Mouse (Mus musculus) MEL (cell line): ENCODE measurements around the gene Traf3. TPM values are rescaled to one million over a fixed set of nuclear protein-coding genes. Genes with fewer than 3 reads are reported as not detected.

Experiments
- DNase-seq: peaks from one replicate; pipeline ENCODE4 v3.0.0; 2011; ENCODE audit warnings: low read depth, low spot score
- H3K27ac ChIP-seq: 2 replicates; pipeline ENCODE4 v1.5.1; 2012; ENCODE audit warnings: low read depth, mild to moderate bottlenecking, control low read depth, low read length, moderate library complexity; ENCODE audit not compliant: control insufficient read depth
- H3K27me3 ChIP-seq, 2 experiments: fragments of 150-350 bp in 1 of 2; sonication (generic) in 1 of 2; 2 replicates each; pipeline ENCODE4 v1.6.1; 2012; ENCODE audit warnings: low read length in 2 of 2, mild to moderate bottlenecking in 2 of 2, improper control_type of control experiment in 1 of 2, moderate library complexity in 1 of 2; ENCODE audit not compliant: insufficient read depth in 2 of 2, control insufficient read depth in 1 of 2
- H3K36me3 ChIP-seq, 2 experiments: 2 replicates each; pipeline ENCODE4 v1.6.1; 2012 to 2014; ENCODE audit warnings: low read length in 2 of 2, improper control_type of control experiment in 1 of 2, inconsistent platforms in 1 of 2, mild to moderate bottlenecking in 1 of 2; ENCODE audit not compliant: insufficient read depth in 2 of 2, control insufficient read depth in 1 of 2
- H3K4me1 ChIP-seq, 2 experiments: fragments of 150-350 bp in 1 of 2; sonication (generic) in 1 of 2; 2 replicates each; pipeline ENCODE4 v1.6.1; 2012; ENCODE audit warnings: low read length in 2 of 2, improper control_type of control experiment in 1 of 2, mild to moderate bottlenecking in 1 of 2; ENCODE audit not compliant: insufficient read depth in 2 of 2, control insufficient read depth in 1 of 2
- H3K4me3 ChIP-seq, 2 experiments: fragments of 150-350 bp in 1 of 2; sonication (generic) in 1 of 2; 2 replicates each; pipeline ENCODE4 v1.5.1; 2012; ENCODE audit warnings: low read depth in 2 of 2, low read length in 2 of 2, mild to moderate bottlenecking in 2 of 2, moderate library complexity in 2 of 2, control low read depth in 1 of 2, improper control_type of control experiment in 1 of 2; ENCODE audit not compliant: control insufficient read depth in 1 of 2, insufficient read depth in 1 of 2
- H3K79me2 ChIP-seq: 2 replicates; pipeline ENCODE4 v1.6.1; 2012; ENCODE audit warnings: mild to moderate bottlenecking, low read length, moderate library complexity; ENCODE audit not compliant: control insufficient read depth, poor library complexity, insufficient read depth
- H3K9ac ChIP-seq: 2 replicates; pipeline ENCODE4 v1.6.1; 2012; ENCODE audit warnings: low read depth, mild to moderate bottlenecking, control low read depth, low read length, moderate library complexity; ENCODE audit not compliant: control insufficient read depth, poor library complexity, severe bottlenecking
- H3K9me3 ChIP-seq: fragments of 150-350 bp; sonication (generic); replicated peaks from 2 replicates; pipeline ENCODE4 v1.6.1; 2012; ENCODE audit warnings: mild to moderate bottlenecking, low read length, improper control_type of control experiment, moderate library complexity; ENCODE audit not compliant: insufficient read depth
- BHLHE40 ChIP-seq: IDR thresholded peaks from 2 replicates; pipeline ENCODE4 v1.6.1; 2012; ENCODE audit warnings: low read depth, mild to moderate bottlenecking, inconsistent platforms, low read length, improper control_type of control experiment, borderline replicate concordance
- CHD1 ChIP-seq: IDR thresholded peaks from 2 replicates; pipeline ENCODE4 v1.6.1; 2012; ENCODE audit warnings: low read depth, mild to moderate bottlenecking, inconsistent platforms, low read length, improper control_type of control experiment
- CHD2 ChIP-seq: IDR thresholded peaks from 2 replicates; pipeline ENCODE4 v1.6.1; 2011; ENCODE audit warnings: low read length, improper control_type of control experiment
- CTCF ChIP-seq, 3 experiments: IDR thresholded peaks in 2 of 3; conservative IDR thresholded peaks in 1 of 3; 2 replicates each; pipeline ENCODE4 v1.5.1; 2011 to 2012; ENCODE audit warnings: low read length in 3 of 3, low read depth in 2 of 3, mild to moderate bottlenecking in 2 of 3, improper control_type of control experiment in 1 of 3, inconsistent platforms in 1 of 3, mixed read lengths in 1 of 3, moderate library complexity in 1 of 3; ENCODE audit not compliant: control insufficient read depth in 1 of 3, insufficient read depth in 1 of 3, poor library complexity in 1 of 3, severe bottlenecking in 1 of 3
- ELF1 ChIP-seq: IDR thresholded peaks from 2 replicates; pipeline ENCODE4 v1.6.1; 2014; ENCODE audit warnings: low read depth, mild to moderate bottlenecking, inconsistent platforms, low read length, improper control_type of control experiment, moderate library complexity
- EP300 ChIP-seq, 2 experiments: IDR thresholded peaks; 2 replicates each; pipeline ENCODE4 v1.6.1; 2011; ENCODE audit warnings: improper control_type of control experiment in 2 of 2, low read length in 2 of 2, low read depth in 1 of 2, mild to moderate bottlenecking in 1 of 2
- GABPA ChIP-seq: IDR thresholded peaks from 2 replicates; pipeline ENCODE4 v1.6.1; 2012; ENCODE audit warnings: low read depth, mild to moderate bottlenecking, inconsistent platforms, low read length, improper control_type of control experiment, moderate library complexity
- GATA1 ChIP-seq: IDR thresholded peaks from 2 replicates; pipeline ENCODE4 v1.6.1; 2011; ENCODE audit warnings: low read depth, low read length, improper control_type of control experiment
- JUND ChIP-seq: IDR thresholded peaks from 2 replicates; pipeline ENCODE4 v1.6.1; 2011; ENCODE audit warnings: low read depth, mild to moderate bottlenecking, improper control_type of control experiment, low read length
- MAFK ChIP-seq: IDR thresholded peaks from 2 replicates; pipeline ENCODE4 v1.6.1; 2011; ENCODE audit warnings: low read depth, mild to moderate bottlenecking, low read length, improper control_type of control experiment, borderline replicate concordance
- MAZ ChIP-seq: IDR thresholded peaks from 2 replicates; pipeline ENCODE4 v1.6.1; 2012; ENCODE audit warnings: low read depth, mild to moderate bottlenecking, inconsistent platforms, low read length, improper control_type of control experiment
- MEF2A ChIP-seq: IDR thresholded peaks from 2 replicates; pipeline ENCODE4 v1.6.1; 2014; ENCODE audit warnings: low read depth, mild to moderate bottlenecking, inconsistent platforms, low read length, improper control_type of control experiment; ENCODE audit not compliant: poor library complexity, insufficient replicate concordance, severe bottlenecking; ENCODE audit errors: extremely low read depth
- POLR2AphosphoS2 ChIP-seq: IDR thresholded peaks from 2 replicates; pipeline ENCODE4 v1.6.1; 2011; ENCODE audit warnings: low read length, improper control_type of control experiment
- POLR2AphosphoS5 ChIP-seq: IDR thresholded peaks from 2 replicates; pipeline ENCODE4 v1.6.1; 2012; ENCODE audit warnings: low read depth, borderline replicate concordance, mild to moderate bottlenecking, inconsistent platforms, low read length, moderate library complexity, mixed read lengths
- RAD21 ChIP-seq: IDR thresholded peaks from 2 replicates; pipeline ENCODE4 v1.6.1; 2011; ENCODE audit warnings: mild to moderate bottlenecking, low read depth, low read length, improper control_type of control experiment
- TBP ChIP-seq: IDR thresholded peaks from 2 replicates; pipeline ENCODE4 v1.8.0; 2011; ENCODE audit warnings: low read depth, low read length, improper control_type of control experiment
- UBTF ChIP-seq: IDR thresholded peaks from 2 replicates; pipeline ENCODE4 v1.6.1; 2012; ENCODE audit warnings: low read depth, mild to moderate bottlenecking, inconsistent platforms, low read length, improper control_type of control experiment, moderate library complexity, borderline replicate concordance; ENCODE audit not compliant: insufficient read depth
- USF1 ChIP-seq: IDR thresholded peaks from 2 replicates; pipeline ENCODE4 v1.6.1; 2014; ENCODE audit warnings: low read depth, mild to moderate bottlenecking, inconsistent platforms, low read length, improper control_type of control experiment, moderate library complexity
- USF2 ChIP-seq, 2 experiments: IDR thresholded peaks; 2 replicates each; pipeline ENCODE4 v1.6.1; 2011 to 2012; ENCODE audit warnings: improper control_type of control experiment in 2 of 2, low read length in 2 of 2, borderline replicate concordance in 1 of 2, inconsistent platforms in 1 of 2, low read depth in 1 of 2, mild to moderate bottlenecking in 1 of 2; ENCODE audit not compliant: insufficient read depth in 1 of 2
- ZC3H11A ChIP-seq: IDR thresholded peaks from 2 replicates; pipeline ENCODE4 v1.6.1; 2012; ENCODE audit warnings: low read depth, mild to moderate bottlenecking, inconsistent platforms, low read length, improper control_type of control experiment
- ZKSCAN1 ChIP-seq: IDR thresholded peaks from 2 replicates; pipeline ENCODE4 v1.6.1; 2012; ENCODE audit warnings: low read depth, mild to moderate bottlenecking, inconsistent platforms, low read length, improper control_type of control experiment, moderate library complexity
- ZNF384 ChIP-seq: IDR thresholded peaks from 2 replicates; pipeline ENCODE4 v1.6.1; 2012; ENCODE audit warnings: low read depth, mild to moderate bottlenecking, inconsistent platforms, low read length, improper control_type of control experiment
- polyA plus RNA-seq, 2 experiments: library from polyadenylated mRNA; stranded (reverse) in 1 of 2; unstranded in 1 of 2; fragments of >175 nt in 1 of 2; fragments of >200 nt in 1 of 2; gene quantifications; 2 replicates each; pipeline versions ENCODE4 v1.2.1 to v1.2.4; 2012; ENCODE audit warnings: low replicate concordance in 2 of 2, low read depth in 1 of 2; ENCODE audit not compliant: insufficient read length in 2 of 2, insufficient read depth in 1 of 2, missing spikeins in 1 of 2
- total RNA-seq: library from RNA; depleted of rRNA; stranded (reverse); fragments of 300-350 nt; gene quantifications from 2 replicates; pipeline ENCODE4 v1.2.3, GENCODE M21; 2012

Gene Traf3
- total and polyA plus RNA-seq, 3 experiments: 21.1 to 40.7 TPM; not detected in 1

DNA sequence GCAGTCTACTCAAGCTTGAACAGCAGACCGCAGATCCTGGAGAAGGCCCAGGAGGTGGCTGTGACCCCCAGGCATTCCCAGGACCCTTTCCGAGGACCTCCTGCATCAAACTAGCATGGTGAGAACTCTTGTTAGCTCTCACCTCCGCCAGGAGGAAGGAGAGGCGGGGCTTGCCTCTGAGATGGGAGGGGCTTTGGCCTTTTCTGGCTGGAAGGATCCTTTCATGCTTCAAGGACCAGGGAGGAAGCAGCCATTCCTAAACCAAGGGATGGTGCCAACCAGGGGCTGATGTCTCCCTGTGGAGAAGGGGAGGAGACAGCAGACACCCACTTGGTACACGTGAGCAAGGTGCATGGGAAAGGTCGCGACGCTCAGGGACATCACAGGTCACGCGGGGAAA lies 118.4 kb downstream of the Traf3 start:
- no peak overlapping the region for H3K9ac ChIP-seq
- no peaks in the 10 kb centered on the region; a peak in 1 of 4 replicates for H3K27me3 ChIP-seq
- no peaks in the 10 kb centered on the region for H3K36me3 ChIP-seq
- TF ChIP-seq GABPA (no peak), USF1 (no peak), ELF1 (no peak), ZC3H11A (no peak), UBTF (no peak), BHLHE40 (no peak), ZKSCAN1 (no peak), TBP (no peak), CHD2 (no peak), ZNF384 (no peak), MAFK (no peak), POLR2AphosphoS5 (no peak), RAD21 (no peak), USF2 (IDR thresholded peaks at IDR 0.05; ENCODE audit: borderline replicate concordance in 1 of 2, insufficient read depth in 1 of 2, low read depth in 1 of 2, low read length in 2 of 2) (no peak), GATA1 (no peak), MEF2A (no peak), CHD1 (no peak)
- no peak overlapping the region for H3K4me3 ChIP-seq
- no peaks in the 10 kb centered on the region for H3K4me1 ChIP-seq
- H3K79me2 ChIP-seq: no peaks in the 10 kb centered on the region
- H3K27ac ChIP-seq: no peak overlapping the region
- no peaks in the 10 kb centered on the region for H3K9me3 ChIP-seq
- no peak for DNase-seq

DNA sequence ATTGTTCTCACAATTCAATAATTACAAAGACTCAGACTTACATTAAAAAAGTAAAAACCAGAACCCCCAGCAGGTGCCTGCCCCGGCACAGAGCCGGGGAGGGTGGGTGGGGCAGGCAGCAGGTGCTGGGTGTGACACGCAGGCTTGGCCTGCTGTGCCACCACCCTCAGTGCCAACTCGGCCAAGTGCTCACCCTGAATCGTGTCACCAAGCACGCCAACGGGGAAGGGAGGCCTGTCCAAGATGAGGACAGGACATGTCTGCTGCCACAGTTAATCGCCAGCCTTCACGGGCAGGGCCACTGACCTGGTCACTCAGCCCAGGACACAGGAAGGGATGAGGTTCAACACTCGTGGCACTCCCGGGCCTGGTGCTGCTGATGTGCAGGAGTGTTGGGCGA lies 126.9 kb downstream of the Traf3 start:
- Histone ChIP-seq H3K4me1 (no peaks in the 10 kb centered on the region), H3K9me3 (no peaks in the 10 kb centered on the region), H3K9ac (no peak overlapping the region), H3K27me3 (no peaks in the 10 kb centered on the region; a peak in 2 of 4 replicates), H3K36me3 (no peaks in the 10 kb centered on the region), H3K79me2 (no peaks in the 10 kb centered on the region), H3K4me3 (no peak overlapping the region), H3K27ac (no peak overlapping the region)
- TF ChIP-seq EP300 (IDR thresholded peaks at IDR 0.05; ENCODE audit: low read depth in 1 of 2, low read length in 2 of 2) (no peak), CTCF (IDR thresholded peaks at IDR 0.05 in 2 of 3, conservative IDR thresholded peaks at IDR 0.05 in 1 of 3; ENCODE audit: control insufficient read depth in 1 of 3, insufficient read depth in 1 of 3, low read depth in 2 of 3, low read length in 3 of 3, poor library complexity in 1 of 3, severe bottlenecking in 1 of 3) (no peak), POLR2AphosphoS2 (no peak), JUND (no peak), GABPA (no peak), MAZ (no peak), GATA1 (no peak)
- no peak for DNase-seq
